Mouse (Mus musculus): ENCODE results near the gene Zfp91. TPM values are rescaled to one million over a fixed set of nuclear protein-coding genes. Genes with fewer than 3 reads are reported as not detected.

The Zfp91 gene
- polyA plus RNA-seq, 1 experiment from 2014 or later = 13.8 TPM

- H3K27me3 ChIP-seq = no peaks in the 10 kb centered on the region
- H3K9ac ChIP-seq = no peak overlapping the region
- WGBS = 60% methylated on average over 2 of the region's 2 CpGs
- no peaks in the 10 kb centered on the region for H3K9me3 ChIP-seq
- no peak overlapping the region for H3K4me3 ChIP-seq
- no peak overlapping the region for H3K27ac ChIP-seq
- H3K4me1 ChIP-seq = no peaks in the 10 kb centered on the region; the same call in 1 of the 2 replicates
- ATAC-seq (ENCODE audit: insufficient number of reproducible peaks, low FRiP score, low TSS enrichment, low read depth) = no peak
- no peaks in the 10 kb centered on the region for H3K36me3 ChIP-seq
- H3K4me2 ChIP-seq = no peak overlapping the region
Observed at GRCm38 (mm10) chr19:12786803-12787395, 9.0 kb downstream of the Zfp91 start.

- Histone ChIP-seq H3K4me2 (no peak overlapping the region), H3K27ac (no peak overlapping the region), H3K4me1 (no peaks in the 10 kb centered on the region), H3K36me3 (peaks cover 17% of the 10 kb centered on the region), H3K27me3 (no peaks in the 10 kb centered on the region), H3K9ac (no peak overlapping the region), H3K9me3 (no peaks in the 10 kb centered on the region), H3K4me3 (no peak overlapping the region)
- ATAC-seq (ENCODE audit: insufficient number of reproducible peaks, low FRiP score, low TSS enrichment, low read depth) = no peak
Observed at GRCm38 (mm10) chr19:12780437-12780836, 15.5 kb downstream of the Zfp91 start.

GRCm38 (mm10) chr19:12770888-12771287 is 25.0 kb downstream of the Zfp91 start:
- no peaks in the 10 kb centered on the region for H3K4me1 ChIP-seq
- no peak overlapping the region for H3K4me2 ChIP-seq
- H3K9ac ChIP-seq = no peak overlapping the region
- no peaks in the 10 kb centered on the region for H3K27me3 ChIP-seq
- H3K36me3 ChIP-seq = peaks cover 48% of the 10 kb centered on the region
- no peak for ATAC-seq (ENCODE audit: insufficient number of reproducible peaks, low FRiP score, low TSS enrichment, low read depth)
- no peak overlapping the region for H3K4me3 ChIP-seq
- H3K27ac ChIP-seq = no peak overlapping the region
- 85% methylated on average over 5 of the region's 5 CpGs for WGBS
- no peaks in the 10 kb centered on the region for H3K9me3 ChIP-seq

- Histone ChIP-seq H3K9me3 (no peaks in the 10 kb centered on the region), H3K27me3 (no peaks in the 10 kb centered on the region), H3K27ac (no peak within 1 kb of the TSS), H3K4me1 (no peaks in the 10 kb centered on the region), H3K9ac (no peak within 1 kb of the TSS), H3K4me3 (no peak within 1 kb of the TSS), H3K4me2 (no peak within 1 kb of the TSS), H3K36me3 (peaks cover 58% of the 10 kb centered on the region)
- no peak for ATAC-seq (ENCODE audit: insufficient number of reproducible peaks, low FRiP score, low TSS enrichment, low read depth)
- WGBS = 68% methylated on average over 7 of the region's 7 CpGs
Observed at GRCm38 (mm10) chr19:12765308-12765707, 30.6 kb downstream of the Zfp91 start, which contains the start of gene Cntf. Gene Cntf, minus strand, starts transcription at chr19:12765632.

GRCm38 (mm10) chr19:12762212-12763130 is 33.5 kb downstream of the Zfp91 start:
- Histone ChIP-seq H3K36me3 (peaks cover 33% of the 10 kb centered on the region), H3K4me3 (no peak overlapping the region), H3K27ac (no peak overlapping the region), H3K27me3 (no peaks in the 10 kb centered on the region), H3K9me3 (no peaks in the 10 kb centered on the region), H3K9ac (no peak overlapping the region), H3K4me2 (no peak overlapping the region), H3K4me1 (no peaks in the 10 kb centered on the region)
- WGBS = 59% methylated on average over 2 of the region's 2 CpGs
- ATAC-seq (ENCODE audit: insufficient number of reproducible peaks, low FRiP score, low TSS enrichment, low read depth) = no peak

GRCm38 (mm10) chr19:12759656-12760055 is 36.3 kb downstream of the Zfp91 start:
- Histone ChIP-seq H3K27ac (no peak overlapping the region), H3K4me1 (no peaks in the 10 kb centered on the region), H3K27me3 (no peaks in the 10 kb centered on the region), H3K4me3 (no peak overlapping the region), H3K9me3 (no peaks in the 10 kb centered on the region), H3K4me2 (no peak overlapping the region), H3K36me3 (peaks cover 25% of the 10 kb centered on the region), H3K9ac (no peak overlapping the region)
- no peak for ATAC-seq (ENCODE audit: insufficient number of reproducible peaks, low FRiP score, low TSS enrichment, low read depth)
- WGBS = 60% methylated on average over 2 of the region's 2 CpGs

- Histone ChIP-seq H3K9ac (no peak overlapping the region), H3K4me2 (no peak overlapping the region), H3K4me3 (no peak overlapping the region), H3K27ac (no peak overlapping the region), H3K4me1 (no peaks in the 10 kb centered on the region), H3K9me3 (no peaks in the 10 kb centered on the region), H3K36me3 (peaks cover 20% of the 10 kb centered on the region), H3K27me3 (no peaks in the 10 kb centered on the region)
- no peak for ATAC-seq (ENCODE audit: insufficient number of reproducible peaks, low FRiP score, low TSS enrichment, low read depth)
- WGBS = 79% methylated on average over 1 of the region's 1 CpGs
Observed at GRCm38 (mm10) chr19:12758936-12759478, 36.9 kb downstream of the Zfp91 start.

GRCm38 (mm10) chr19:12756286-12756685 is 39.6 kb downstream of the Zfp91 start:
- Histone ChIP-seq H3K4me1 (no peaks in the 10 kb centered on the region), H3K4me3 (no peak overlapping the region), H3K9ac (no peak overlapping the region), H3K9me3 (no peaks in the 10 kb centered on the region), H3K27ac (no peak overlapping the region), H3K27me3 (no peaks in the 10 kb centered on the region), H3K4me2 (no peak overlapping the region), H3K36me3 (no peaks in the 10 kb centered on the region)
- no peak for ATAC-seq (ENCODE audit: insufficient number of reproducible peaks, low FRiP score, low TSS enrichment, low read depth)
- 78% methylated on average over 3 of the region's 3 CpGs for WGBS

GRCm38 (mm10) chr19:12731950-12732349 is 64.0 kb downstream of the Zfp91 start:
- no peak overlapping the region for H3K9ac ChIP-seq
- H3K9me3 ChIP-seq = no peaks in the 10 kb centered on the region
- no peak overlapping the region for H3K4me2 ChIP-seq
- no peaks in the 10 kb centered on the region for H3K4me1 ChIP-seq
- H3K27ac ChIP-seq = no peak overlapping the region
- no peak for ATAC-seq (ENCODE audit: insufficient number of reproducible peaks, low FRiP score, low TSS enrichment, low read depth)
- 72% methylated on average over 2 of the region's 2 CpGs for WGBS
- no peaks in the 10 kb centered on the region for H3K27me3 ChIP-seq
- H3K36me3 ChIP-seq = no peaks in the 10 kb centered on the region
- H3K4me3 ChIP-seq = no peak overlapping the region

GRCm38 (mm10) chr19:12731036-12731435 is 64.9 kb downstream of the Zfp91 start:
- Histone ChIP-seq H3K9me3 (no peaks in the 10 kb centered on the region), H3K4me1 (no peaks in the 10 kb centered on the region), H3K27ac (no peak overlapping the region), H3K27me3 (no peaks in the 10 kb centered on the region), H3K4me2 (no peak overlapping the region), H3K9ac (no peak overlapping the region), H3K36me3 (no peaks in the 10 kb centered on the region), H3K4me3 (no peak overlapping the region)
- 62% methylated on average over 1 of the region's 1 CpGs for WGBS
- no peak for ATAC-seq (ENCODE audit: insufficient number of reproducible peaks, low FRiP score, low TSS enrichment, low read depth)

- H3K36me3 ChIP-seq = no peaks in the 10 kb centered on the region
- no peak overlapping the region for H3K9ac ChIP-seq
- H3K4me1 ChIP-seq = no peaks in the 10 kb centered on the region
- WGBS = 70% methylated on average over 1 of the region's 1 CpGs
- H3K4me2 ChIP-seq = no peak overlapping the region
- no peak overlapping the region for H3K4me3 ChIP-seq
- no peak for ATAC-seq (ENCODE audit: insufficient number of reproducible peaks, low FRiP score, low TSS enrichment, low read depth)
- H3K27me3 ChIP-seq = no peaks in the 10 kb centered on the region
- no peak overlapping the region for H3K27ac ChIP-seq
- no peaks in the 10 kb centered on the region for H3K9me3 ChIP-seq
Observed at GRCm38 (mm10) chr19:12725851-12726250, 70.1 kb downstream of the Zfp91 start.

- Histone ChIP-seq H3K36me3 (no peaks in the 10 kb centered on the region), H3K27me3 (no peaks in the 10 kb centered on the region), H3K4me3 (no peak overlapping the region), H3K9me3 (no peaks in the 10 kb centered on the region), H3K27ac (no peak overlapping the region), H3K9ac (no peak overlapping the region), H3K4me2 (no peak overlapping the region), H3K4me1 (no peaks in the 10 kb centered on the region)
- ATAC-seq (ENCODE audit: insufficient number of reproducible peaks, low FRiP score, low TSS enrichment, low read depth) = no peak
- WGBS = 77% methylated on average over 3 of the region's 3 CpGs
Observed at GRCm38 (mm10) chr19:12722308-12722707, 73.6 kb downstream of the Zfp91 start.

All from limb, embryonic 15.5 days (tissue).